Mouse (Mus musculus) stomach, embryonic 14.5 days (tissue): Measurements from ENCODE around the gene Prmt2. TPM values are rescaled to one million over a fixed set of nuclear protein-coding genes. Genes with fewer than 3 reads are reported as not detected.

ENCODE experiments used
- ATAC-seq: fragments of 200-750 bp; cut with Nextera tagmentation; 2 replicates; pipeline ENCODE4 v1.8.0; 2017; ENCODE audit warnings: low read depth, moderate TSS enrichment; ENCODE audit not compliant: insufficient number of reproducible peaks, insufficient read depth, low FRiP score
- H3K27ac ChIP-seq: fragments of 300-500 bp; sonication (generic); 2 replicates; pipeline ENCODE4 v1.5.1; 2014; ENCODE audit warnings: mild to moderate bottlenecking, low read length, moderate library complexity, mixed read lengths
- H3K27me3 ChIP-seq: fragments of 300-500 bp; sonication (generic); 2 replicates; pipeline ENCODE4 v1.6.1; 2014; ENCODE audit warnings: low read length, control low read depth, mixed read lengths; ENCODE audit not compliant: control insufficient read depth, insufficient read depth
- H3K36me3 ChIP-seq: fragments of 300-500 bp; sonication (generic); 2 replicates; pipeline ENCODE4 v1.6.1; 2014; ENCODE audit warnings: mild to moderate bottlenecking, control low read depth, low read length, moderate library complexity, mixed read lengths; ENCODE audit not compliant: control insufficient read depth, insufficient read depth
- H3K4me1 ChIP-seq: fragments of 300-500 bp; sonication (generic); 2 replicates; pipeline ENCODE4 v1.6.1; 2014; ENCODE audit warnings: low read length, control low read depth, mixed read lengths; ENCODE audit not compliant: control insufficient read depth, insufficient read depth
- H3K4me2 ChIP-seq: fragments of 300-500 bp; sonication (generic); replicated peaks from 2 replicates; pipeline ENCODE4 v1.6.1; 2014; ENCODE audit warnings: low read depth, low read length, control low read depth
- H3K4me3 ChIP-seq: fragments of 300-500 bp; sonication (generic); 2 replicates; pipeline ENCODE4 v1.5.1; 2014; ENCODE audit warnings: low read depth, low read length, control low read depth
- H3K9ac ChIP-seq: fragments of 300-500 bp; sonication (generic); replicated peaks from 2 replicates; pipeline ENCODE4 v1.6.1; 2014; ENCODE audit warnings: low read depth, mild to moderate bottlenecking, control low read depth, low read length, moderate library complexity, mixed read lengths
- H3K9me3 ChIP-seq: fragments of 300-500 bp; sonication (generic); 2 replicates; pipeline ENCODE4 v1.6.1; 2016; ENCODE audit warnings: low read depth, low read length, control low read depth; ENCODE audit not compliant: control insufficient read depth
- WGBS: fragments of 180-500 bp; shearing (Covaris S2); extraction: QIAGEN DNeasy Blood & Tissue Kit; methylation state at CpG from one replicate; pipeline ENCODE4 v1.1.7; 2014; 5-methylcytosine and 5-hydroxymethylcytosine counted together
- polyA plus RNA-seq: library from polyadenylated mRNA; unstranded; fragments of >200 nt; fragmentation: Nextera tagmentation; extraction: Ambion mirVana; gene quantifications from 2 replicates; pipeline ENCODE4 v1.2.1, GENCODE M21; 2014

The Prmt2 gene
- polyA plus RNA-seq, 1 experiment from 2014 or later = 61.4 TPM

GRCm38 (mm10) chr10:76257719-76258390, 20.2 kb upstream of the Prmt2 start:
- 75% methylated on average over 12 of the region's 12 CpGs for WGBS

GRCm38 (mm10) chr10:76257231-76257630, 19.6 kb upstream of the Prmt2 start:
- H3K27ac ChIP-seq = no peak overlapping the region
- WGBS = 94% methylated on average over 7 of the region's 7 CpGs
- no peak for ATAC-seq
- H3K36me3 ChIP-seq = no peaks in the 10 kb centered on the region
- no peaks in the 10 kb centered on the region for H3K9me3 ChIP-seq
- H3K4me3 ChIP-seq = no peak overlapping the region
- no peaks in the 10 kb centered on the region for H3K27me3 ChIP-seq
- no peak overlapping the region for H3K4me2 ChIP-seq
- H3K4me1 ChIP-seq = peaks cover 3% of the 10 kb centered on the region; the same call in 1 of the 2 replicates
- no peak overlapping the region for H3K9ac ChIP-seq

More at GRCm38 (mm10) chr10:76257719-76258390, 20.2 kb upstream of the Prmt2 start:
- H3K4me3 ChIP-seq = no peak overlapping the region
- no peak overlapping the region for H3K27ac ChIP-seq
- no peak overlapping the region for H3K4me2 ChIP-seq
- no peaks in the 10 kb centered on the region for H3K36me3 ChIP-seq
- peaks cover 3% of the 10 kb centered on the region; the same call in 1 of the 2 replicates for H3K4me1 ChIP-seq
- no peak for ATAC-seq
- no peak overlapping the region for H3K9ac ChIP-seq
- no peaks in the 10 kb centered on the region for H3K9me3 ChIP-seq
- H3K27me3 ChIP-seq = no peaks in the 10 kb centered on the region

GRCm38 (mm10) chr10:76255617-76256016, 18.0 kb upstream of the Prmt2 start:
- ATAC-seq = no peak
- H3K27ac ChIP-seq = no peak overlapping the region
- H3K4me1 ChIP-seq = peaks cover 3% of the 10 kb centered on the region; the same call in 1 of the 2 replicates
- H3K36me3 ChIP-seq = no peaks in the 10 kb centered on the region
- no peak overlapping the region for H3K4me2 ChIP-seq
- WGBS = 67% methylated on average over 6 of the region's 6 CpGs
- H3K9me3 ChIP-seq = no peaks in the 10 kb centered on the region
- no peaks in the 10 kb centered on the region for H3K27me3 ChIP-seq
- H3K4me3 ChIP-seq = no peak overlapping the region
- H3K9ac ChIP-seq = no peak overlapping the region

GRCm38 (mm10) chr10:76253536-76253935, 15.9 kb upstream of the Prmt2 start, which contains the start of gene S100b:
S100b (plus strand) TSS chr10:76253853.
- Histone ChIP-seq H3K4me3 (no peak within 1 kb of the TSS), H3K9ac (no peak within 1 kb of the TSS), H3K27me3 (no peaks in the 10 kb centered on the region), H3K4me1 (peaks cover 3% of the 10 kb centered on the region; the same call in 1 of the 2 replicates), H3K27ac (no peak within 1 kb of the TSS), H3K9me3 (no peaks in the 10 kb centered on the region), H3K36me3 (no peaks in the 10 kb centered on the region), H3K4me2 (no peak within 1 kb of the TSS)
- peak; percentile 46; the same call in 1 of the 2 replicates for ATAC-seq
- 23% methylated on average over 4 of the region's 4 CpGs for WGBS

GRCm38 (mm10) chr10:76253079-76253478, 15.4 kb upstream of the Prmt2 start:
- WGBS = 97% methylated on average over 1 of the region's 1 CpGs
- no peaks in the 10 kb centered on the region for H3K27me3 ChIP-seq
- H3K4me1 ChIP-seq = peaks cover 3% of the 10 kb centered on the region; the same call in 1 of the 2 replicates
- no peak for ATAC-seq
- H3K9me3 ChIP-seq = no peaks in the 10 kb centered on the region
- no peak overlapping the region for H3K27ac ChIP-seq
- no peak overlapping the region for H3K9ac ChIP-seq
- H3K36me3 ChIP-seq = no peaks in the 10 kb centered on the region
- H3K4me3 ChIP-seq = no peak overlapping the region
- no peak overlapping the region for H3K4me2 ChIP-seq

GRCm38 (mm10) chr10:76250870-76251269, 13.2 kb upstream of the Prmt2 start:
- H3K27ac ChIP-seq = no peak overlapping the region
- H3K4me2 ChIP-seq = no peak overlapping the region
- H3K9ac ChIP-seq = no peak overlapping the region
- WGBS = 76% methylated on average over 7 of the region's 7 CpGs
- no peaks in the 10 kb centered on the region for H3K27me3 ChIP-seq
- no peak overlapping the region for H3K4me3 ChIP-seq
- ATAC-seq = no peak
- H3K4me1 ChIP-seq = peaks cover 3% of the 10 kb centered on the region; the same call in 1 of the 2 replicates
- H3K9me3 ChIP-seq = no peaks in the 10 kb centered on the region
- no peaks in the 10 kb centered on the region for H3K36me3 ChIP-seq

GRCm38 (mm10) chr10:76248647-76248968, 10.9 kb upstream of the Prmt2 start:
- WGBS = 78% methylated on average over 5 of the region's 5 CpGs
- no peak overlapping the region for H3K27ac ChIP-seq

GRCm38 (mm10) chr10:76247960-76248646, 10.4 kb upstream of the Prmt2 start:
- H3K9me3 ChIP-seq = no peaks in the 10 kb centered on the region
- ATAC-seq = no peak
- no peaks in the 10 kb centered on the region for H3K4me1 ChIP-seq
- no peaks in the 10 kb centered on the region for H3K36me3 ChIP-seq
- H3K4me2 ChIP-seq = no peak overlapping the region
- H3K27me3 ChIP-seq = no peaks in the 10 kb centered on the region
- WGBS = 71% methylated on average over 21 of the region's 21 CpGs
- H3K27ac ChIP-seq = no peak overlapping the region
- no peak overlapping the region for H3K9ac ChIP-seq
- H3K4me3 ChIP-seq = no peak overlapping the region

More at GRCm38 (mm10) chr10:76248647-76248968, 10.9 kb upstream of the Prmt2 start:
- ATAC-seq = no peak
- Histone ChIP-seq H3K4me1 (peaks cover 1% of the 10 kb centered on the region; the same call in 1 of the 2 replicates), H3K27me3 (no peaks in the 10 kb centered on the region), H3K9ac (no peak overlapping the region), H3K4me3 (no peak overlapping the region), H3K4me2 (no peak overlapping the region), H3K36me3 (no peaks in the 10 kb centered on the region), H3K9me3 (no peaks in the 10 kb centered on the region)
